ENCODE assay signal across 10 mouse cellular contexts in the genomic region with DNA sequence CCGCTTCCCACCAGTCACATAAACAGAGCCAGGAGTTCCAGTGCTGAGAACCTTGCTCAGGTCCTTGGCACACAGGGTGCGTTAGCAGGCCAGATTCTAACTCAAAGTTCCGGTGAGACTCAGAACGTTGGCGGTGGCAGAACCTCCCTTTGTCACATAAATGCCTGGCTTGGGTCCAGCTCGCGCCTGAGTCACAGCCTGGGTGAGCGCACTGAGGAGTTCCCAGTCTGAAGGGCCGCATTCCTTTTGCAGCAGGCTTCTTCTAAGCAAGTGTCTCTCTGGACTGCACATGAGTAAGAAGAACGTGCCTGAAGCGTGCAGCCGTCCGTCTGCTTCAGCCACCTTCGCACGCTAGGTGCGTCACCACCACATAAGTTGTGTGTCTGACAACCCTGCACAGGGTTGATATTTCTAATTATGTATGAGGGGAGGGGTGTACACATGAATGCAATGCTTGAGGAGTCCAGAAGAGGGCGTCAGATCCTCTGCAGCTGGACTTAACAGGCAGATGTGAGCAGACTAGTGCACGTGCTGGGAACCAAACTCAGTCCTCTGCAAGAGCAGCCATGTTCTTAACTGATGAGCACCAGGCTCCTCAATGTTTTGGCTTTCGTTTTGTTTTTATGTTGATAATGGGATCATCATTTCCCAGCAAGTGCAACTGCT. TPM values are rescaled to one million over a fixed set of nuclear protein-coding genes. Genes with fewer than 3 reads are reported as not detected.
A peak's percentile ranks its signal among the peaks of the same experiment; 100 is the strongest.
DNase-seq lines count a peak whose midpoint lies in the region; ATAC-seq and TF ChIP-seq lines count a peak whose summit lies in the region.
"Had no signal": no experiment of that assay in that cellular context is flagged by ENCODE, and none has a peak within 500 bp of the region (broad histone marks: within the 10 kb centered on the region; RNA-seq: fewer than 3 reads in every experiment).

No protein-coding gene starts in this region.

- WGBS in neural tube, embryonic 15.5 days = 43% methylated on average over 19 of the region's 19 CpGs

- H3K4me2 ChIP-seq in neural tube, embryonic 15.5 days = no peak overlapping the region
- H3K4me2 ChIP-seq: limb, embryonic 12.5 days had no signal

- H3K27me3 ChIP-seq in neural tube, embryonic 15.5 days (replicated peaks) = peaks cover 64% of the 10 kb centered on the region

- TF ChIP-seq CTCF in layer of hippocampus, adult 2 months (conservative IDR thresholded peaks at IDR 0.05) = peak; percentile 29
- TF ChIP-seq CTCF in left cerebral cortex, adult 2 months (IDR thresholded peaks at IDR 0.05) = no peak

- no peak for DNase-seq in layer of hippocampus, adult 2 months (ENCODE audit: low spot score in 2 of 2)
- no peak for DNase-seq in layer of hippocampus, adult 18-20 months (ENCODE audit: low spot score in 2 of 2)
- peak; percentile 84 to 93 for DNase-seq in adrenal gland, adult (ENCODE audit: inconsistent age in 2 of 2, low spot score in 1 of 2)
- DNase-seq in lung, adult 18-20 months = peak; percentile 75 to 81
- DNase-seq in testis, postnatal 10 days (ENCODE audit: low spot score) = peak; percentile 59
- DNase-seq in embryo, embryonic 9.5 days (ENCODE audit: extremely low spot score) = no peak
- no peak for DNase-seq in left cerebral cortex, adult 2 months (ENCODE audit: extremely low spot score in 1 of 2, low spot score in 2 of 2)

- no peak overlapping the region for H3K4me3 ChIP-seq in layer of hippocampus, adult 2 months
- no peak overlapping the region for H3K4me3 ChIP-seq in neural tube, embryonic 15.5 days (replicated peaks)
- no peak overlapping the region for H3K4me3 ChIP-seq in left cerebral cortex, adult 2 months
- H3K4me3 ChIP-seq: forebrain, embryonic 10.5 days; limb, embryonic 12.5 days had no signal

- H3K4me1 ChIP-seq in neural tube, embryonic 15.5 days = no peaks in the 10 kb centered on the region; the same call in 1 of the 2 replicates

- H3K9me3 ChIP-seq in neural tube, embryonic 15.5 days (replicated peaks) = no peaks in the 10 kb centered on the region

- H3K27ac ChIP-seq in layer of hippocampus, adult 2 months = no peak overlapping the region
- no peak overlapping the region for H3K27ac ChIP-seq in neural tube, embryonic 15.5 days (replicated peaks)
- no peak overlapping the region for H3K27ac ChIP-seq in left cerebral cortex, adult 2 months
- H3K27ac ChIP-seq: forebrain, embryonic 10.5 days; limb, embryonic 12.5 days had no signal

- no peaks in the 10 kb centered on the region for H3K36me3 ChIP-seq in neural tube, embryonic 15.5 days
- H3K36me3 ChIP-seq: forebrain, embryonic 10.5 days; limb, embryonic 12.5 days had no signal

- H3K9ac ChIP-seq in neural tube, embryonic 15.5 days (replicated peaks) = no peak overlapping the region
- H3K9ac ChIP-seq: limb, embryonic 12.5 days had no signal

- ATAC-seq in neural tube, embryonic 15.5 days (ENCODE audit: low FRiP score) = no peak

- intact Hi-C loops in left cerebral cortex, adult 2 months (cut with DNase I) = no loop called here

RNA-seq across cellular contexts. Expression of gene Sim2, which starts 9.2 kb away (rescaled TPM):
- total RNA-seq in layer of hippocampus, adult 2 months (2021) = under 1 TPM; 0.28 to 0.64 TPM
- under 1 TPM; 0.30 to 0.47 TPM for total RNA-seq in layer of hippocampus, adult 18-20 months (2021)
- polyA plus RNA-seq in neural tube, embryonic 15.5 days (2015; fragmentation: Nextera tagmentation; extraction: Ambion mirVana) = 0.06 TPM in 1 of 2 replicates, not detected in the other
- under 1 TPM in 1 of 2 experiments, not detected in 1; 0.42 TPM for total RNA-seq in left cerebral cortex, adult 2 months (2021)

Comparison
In these comparisons a context has a peak if more than half of its experiments do, and no peak if none do; other contexts are left out.
1. DNase-seq: peak in adrenal gland, adult (2 of 2), lung, adult 18-20 months (2 of 2) and testis, postnatal 10 days (single experiment); none in layer of hippocampus, adult 2 months (0 of 2), layer of hippocampus, adult 18-20 months (0 of 2), embryo, embryonic 9.5 days (single experiment) and left cerebral cortex, adult 2 months (0 of 2).